Mouse (Mus musculus) megakaryocyte, adult 5-6 weeks (primary cell): ENCODE results near the gene Magi1. TPM values are rescaled to one million over a fixed set of nuclear protein-coding genes. Genes with fewer than 3 reads are reported as not detected.
"Not testable (repeated sequence)": the region's sequence is repeated elsewhere in the genome, so short reads cannot be mapped to it uniquely, and the experiment has no call there.

Experiments
- ATAC-seq: 2 replicates; pipeline ENCODE4 v1.8.0; 2016; ENCODE audit warnings: mild to moderate bottlenecking, inconsistent platforms; ENCODE audit not compliant: poor library complexity, severe bottlenecking
- total RNA-seq, 2 experiments: library from RNA; stranded (forward) in 1 of 2; stranded (reverse) in 1 of 2; fragments of 153-499, 151-499 nt in 1 of 2; fragments of 221-1000, 200-1000 nt in 1 of 2; gene quantifications; 2 replicates each; pipeline versions ENCODE4 v1.2.3 to v1.2.4; 2015 to 2017

The Magi1 gene
- total RNA-seq, 2 experiments from 2014 or later = 0.09 TPM; not detected in 1

GRCm38 (mm10) chr6:94003586-94003985 is 280.1 kb downstream of the Magi1 start:
- ATAC-seq = not testable (repeated sequence)

- no peak for ATAC-seq
Measured at GRCm38 (mm10) chr6:93996841-93997485, 286.8 kb downstream of the Magi1 start.

GRCm38 (mm10) chr6:93987561-93987960 is 296.2 kb downstream of the Magi1 start:
- ATAC-seq = no peak

- peak; percentile 57; the same call in 1 of the 2 replicates for ATAC-seq
Measured at GRCm38 (mm10) chr6:93985111-93985510, 298.6 kb downstream of the Magi1 start.

- ATAC-seq = no peak
Measured at GRCm38 (mm10) chr6:93983551-93983950, 300.2 kb downstream of the Magi1 start.

- no peak for ATAC-seq
Measured at GRCm38 (mm10) chr6:93981211-93981610, 302.5 kb downstream of the Magi1 start.

- no peak for ATAC-seq
Measured at GRCm38 (mm10) chr6:93979241-93979640, 304.5 kb downstream of the Magi1 start.

GRCm38 (mm10) chr6:93968721-93969120 is 315.0 kb downstream of the Magi1 start:
- no peak for ATAC-seq

- ATAC-seq = no peak
Measured at GRCm38 (mm10) chr6:93962757-93963336, 320.9 kb downstream of the Magi1 start.

- ATAC-seq = no peak
Measured at GRCm38 (mm10) chr6:93961782-93962181, 321.9 kb downstream of the Magi1 start.

- no peak for ATAC-seq
Measured at GRCm38 (mm10) chr6:93957172-93957571, 326.5 kb downstream of the Magi1 start.

GRCm38 (mm10) chr6:93946612-93947011 is 337.1 kb downstream of the Magi1 start:
- no peak for ATAC-seq

GRCm38 (mm10) chr6:93936359-93936758 is 347.4 kb downstream of the Magi1 start:
- ATAC-seq = no peak

GRCm38 (mm10) chr6:93935793-93936192 is 347.9 kb downstream of the Magi1 start:
- no peak for ATAC-seq

- ATAC-seq = no peak
Measured at GRCm38 (mm10) chr6:93934700-93935099, 349.0 kb downstream of the Magi1 start.

GRCm38 (mm10) chr6:93924568-93924967 is 359.1 kb downstream of the Magi1 start:
- no peak for ATAC-seq

GRCm38 (mm10) chr6:93923972-93924371 is 359.7 kb downstream of the Magi1 start:
- no peak for ATAC-seq

- ATAC-seq = no peak
Measured at GRCm38 (mm10) chr6:93923351-93923750, 360.4 kb downstream of the Magi1 start.

- ATAC-seq = no peak
Measured at GRCm38 (mm10) chr6:93922931-93923330, 360.8 kb downstream of the Magi1 start.

- ATAC-seq = no peak
Measured at GRCm38 (mm10) chr6:93913226-93913861, 370.4 kb downstream of the Magi1 start.

- ATAC-seq = no peak
Measured at GRCm38 (mm10) chr6:93912582-93913225, 371.0 kb downstream of the Magi1 start.
